Mouse (Mus musculus) limb, embryonic 10.5 days (tissue): ENCODE data around the gene Triap1. TPM values are rescaled to one million over a fixed set of nuclear protein-coding genes. Genes with fewer than 3 reads are reported as not detected.
A peak's percentile ranks its signal among the peaks of the same experiment; 100 is the strongest.

ENCODE experiments used
- DNase-seq: peaks from one replicate; pipeline ENCODE4 v3.0.0-alpha.2; 2017; ENCODE audit warnings: low spot score
- H3K27ac ChIP-seq: fragments of 300-500 bp; sonication (generic); 2 replicates; pipeline ENCODE4 v1.5.1; 2016; ENCODE audit warnings: mild to moderate bottlenecking
- H3K27me3 ChIP-seq: fragments of 300-500 bp; sonication (generic); 2 replicates; pipeline ENCODE4 v1.6.1; 2016; ENCODE audit warnings: low read depth, mild to moderate bottlenecking; ENCODE audit not compliant: poor library complexity, severe bottlenecking
- H3K36me3 ChIP-seq: fragments of 300-500 bp; sonication (generic); 2 replicates; pipeline ENCODE4 v1.6.1; 2016; ENCODE audit warnings: mild to moderate bottlenecking, moderate library complexity
- H3K4me1 ChIP-seq: fragments of 300-500 bp; sonication (generic); 2 replicates; pipeline ENCODE4 v1.6.1; 2016
- H3K4me3 ChIP-seq: fragments of 300-500 bp; sonication (generic); 2 replicates; pipeline ENCODE4 v1.5.1; 2016; ENCODE audit warnings: mild to moderate bottlenecking, moderate library complexity
- H3K9me3 ChIP-seq: fragments of 300-500 bp; sonication (generic); replicated peaks from 2 replicates; pipeline ENCODE4 v1.6.1; 2016; ENCODE audit warnings: mild to moderate bottlenecking
- WGBS: fragments of 180-500 bp; shearing (Covaris S2); methylation state at CpG from one replicate; pipeline ENCODE4 v1.1.7; 2016; 5-methylcytosine and 5-hydroxymethylcytosine counted together
- polyA plus RNA-seq: library from polyadenylated mRNA; unstranded; fragments of >200 nt; fragmentation: Nextera tagmentation; extraction: Ambion mirVana; gene quantifications from 2 replicates; pipeline ENCODE4 v1.2.1, GENCODE M21; 2016

Gene Triap1
- polyA plus RNA-seq, 1 experiment from 2014 or later = 55.0 TPM

DNA sequence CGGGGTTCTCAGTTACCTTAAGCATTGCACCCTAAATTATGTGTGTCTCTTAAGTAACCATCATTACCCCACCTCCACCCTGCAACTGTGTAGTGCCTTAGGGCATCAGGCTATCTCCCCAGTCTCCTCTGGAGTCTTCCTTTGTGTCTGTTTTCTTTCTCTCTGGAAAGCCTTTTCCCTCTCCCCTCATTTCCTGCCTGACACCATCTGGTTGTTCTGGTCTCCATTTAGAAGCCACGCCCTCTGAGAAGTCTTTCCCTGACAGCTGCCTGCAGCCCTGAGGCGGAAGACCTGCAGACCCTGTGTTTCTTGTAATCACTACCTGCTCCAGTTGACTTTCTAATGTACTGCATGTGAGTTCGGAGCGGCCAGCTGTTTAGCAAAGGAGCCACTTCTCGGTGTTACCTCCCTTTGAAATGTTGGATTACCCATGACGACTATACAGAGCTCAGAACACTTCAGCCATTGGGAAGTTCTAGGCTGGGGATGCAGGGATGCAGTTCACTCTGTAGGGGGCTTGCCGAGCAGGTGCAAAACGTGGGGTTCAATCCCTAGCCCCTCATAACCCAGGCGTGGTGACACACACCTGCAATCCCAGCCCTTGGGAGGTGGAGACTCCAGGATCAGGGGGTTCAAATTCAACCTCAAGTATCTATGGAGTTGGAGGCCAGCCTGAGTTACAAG is 23.2 kb upstream of the Triap1 start:
- peaks cover 52% of the 10 kb centered on the region for H3K4me1 ChIP-seq
- WGBS = 2% methylated on average over 10 of the region's 10 CpGs
- H3K9me3 ChIP-seq = no peaks in the 10 kb centered on the region
- H3K36me3 ChIP-seq = no peaks in the 10 kb centered on the region
- peak overlapping the region; percentile 31 for H3K4me3 ChIP-seq
- no peaks in the 10 kb centered on the region for H3K27me3 ChIP-seq
- peak; percentile 79 for DNase-seq
- H3K27ac ChIP-seq = peak overlapping the region; percentile 91

DNA sequence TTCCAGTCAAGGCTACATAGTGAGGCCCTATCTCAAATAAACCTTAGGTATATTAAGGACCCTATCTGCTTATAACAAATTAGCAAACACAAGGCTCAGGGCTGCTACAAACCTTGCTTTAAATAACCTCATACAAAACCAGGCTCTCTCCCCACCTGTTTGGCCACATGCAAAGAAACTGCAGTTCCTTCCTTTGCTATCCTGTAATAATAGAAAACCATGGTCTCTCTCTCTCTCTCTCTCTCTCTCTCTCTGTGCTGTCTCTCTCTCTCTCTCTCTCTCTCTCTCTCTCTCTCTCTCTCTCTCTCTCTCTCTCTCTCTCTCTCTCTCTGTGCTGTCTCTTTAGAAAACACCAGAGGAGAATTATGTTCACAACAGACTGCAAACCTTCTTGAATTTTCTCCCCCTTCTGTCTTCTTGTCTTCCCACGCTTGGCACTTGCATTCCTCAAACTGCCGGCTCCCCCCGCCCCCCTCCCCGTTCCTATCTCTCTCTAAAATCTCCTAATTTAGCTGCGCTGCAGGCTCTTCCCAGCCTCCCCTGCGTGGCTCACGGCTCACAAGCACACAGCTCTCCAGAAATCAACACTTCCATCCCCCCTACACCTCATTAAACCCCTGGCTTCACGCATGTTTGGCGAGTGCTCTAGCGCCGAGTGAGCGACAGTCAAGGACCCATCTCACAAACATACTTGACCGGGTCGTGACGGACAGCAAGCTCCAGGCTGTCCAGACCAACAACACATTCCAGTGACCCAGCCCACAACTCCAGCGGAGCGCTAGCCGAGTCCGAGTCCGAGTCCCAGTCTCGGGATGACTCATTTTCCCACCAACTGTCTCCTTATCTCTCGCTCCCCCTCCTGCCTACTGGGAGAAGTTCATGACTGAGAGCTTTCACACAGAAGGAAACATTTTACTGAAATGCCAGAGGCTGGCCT is 21.8 kb upstream of the Triap1 start:
- Histone ChIP-seq H3K27ac (peak overlapping the region; percentile 75), H3K9me3 (no peaks in the 10 kb centered on the region), H3K36me3 (no peaks in the 10 kb centered on the region), H3K4me3 (peak overlapping the region; percentile 48), H3K27me3 (no peaks in the 10 kb centered on the region), H3K4me1 (peaks cover 39% of the 10 kb centered on the region)
- DNase-seq = peak; percentile 69
- WGBS = under 1% methylated on average over 22 of the region's 22 CpGs

GRCm38 (mm10) chr5:115326256-115326831 is 14.7 kb upstream of the Triap1 start:
- H3K27me3 ChIP-seq = no peaks in the 10 kb centered on the region
- peak overlapping the region; percentile 84 for H3K4me3 ChIP-seq
- no peaks in the 10 kb centered on the region for H3K9me3 ChIP-seq
- 29% methylated on average over 11 of the region's 11 CpGs for WGBS
- peaks cover 22% of the 10 kb centered on the region for H3K4me1 ChIP-seq
- peak overlapping the region; percentile 98 for H3K27ac ChIP-seq
- DNase-seq = peak; percentile 39
- peaks cover 26% of the 10 kb centered on the region for H3K36me3 ChIP-seq

DNA sequence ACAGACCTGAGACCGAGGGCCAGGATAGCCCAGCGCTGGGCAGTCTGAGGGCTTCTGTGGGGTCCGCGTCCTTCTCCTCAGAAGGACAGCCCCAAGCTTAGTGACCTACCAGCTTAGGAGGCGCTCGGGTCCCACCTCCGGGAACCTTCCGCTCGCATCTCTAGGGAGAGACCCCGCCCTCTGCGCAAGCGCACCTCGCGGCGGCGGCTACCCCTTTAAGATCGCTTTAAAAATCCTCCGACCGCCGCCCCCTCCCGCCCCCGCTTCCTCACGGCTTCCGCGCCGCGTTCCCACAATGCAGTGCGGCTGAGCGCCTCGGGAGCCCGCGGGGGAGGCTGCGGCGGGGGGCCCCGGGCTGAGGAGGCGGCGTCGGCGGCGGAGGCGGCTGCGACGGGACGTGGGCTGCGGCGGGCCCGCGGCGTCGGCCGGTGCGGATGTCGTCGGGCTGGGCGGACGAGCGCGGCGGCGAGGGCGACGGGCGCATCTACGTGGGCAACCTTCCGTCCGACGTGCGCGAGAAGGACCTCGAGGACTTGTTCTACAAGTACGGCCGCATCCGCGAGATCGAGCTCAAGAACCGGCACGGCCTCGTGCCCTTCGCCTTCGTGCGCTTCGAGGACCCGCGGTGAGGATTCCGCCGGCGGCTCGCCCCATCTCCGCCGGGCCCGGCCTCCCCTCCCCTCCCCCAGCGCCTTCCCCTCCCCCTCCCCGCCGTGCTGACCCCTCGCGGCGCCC is 14.0 kb upstream of the Triap1 start, which contains the start of gene Srsf9:
TSS of gene Srsf9 (plus strand) at position 303 of the 735 bp plus-strand sequence.
- under 1% methylated on average over 92 of the region's 97 CpGs for WGBS
- Histone ChIP-seq H3K4me1 (peaks cover 22% of the 10 kb centered on the region), H3K36me3 (peaks cover 33% of the 10 kb centered on the region), H3K27me3 (no peaks in the 10 kb centered on the region), H3K9me3 (no peaks in the 10 kb centered on the region), H3K27ac (peak within 1 kb of the TSS; percentile 98), H3K4me3 (peak within 1 kb of the TSS; percentile 84)
- peak; percentile 99 for DNase-seq

DNA sequence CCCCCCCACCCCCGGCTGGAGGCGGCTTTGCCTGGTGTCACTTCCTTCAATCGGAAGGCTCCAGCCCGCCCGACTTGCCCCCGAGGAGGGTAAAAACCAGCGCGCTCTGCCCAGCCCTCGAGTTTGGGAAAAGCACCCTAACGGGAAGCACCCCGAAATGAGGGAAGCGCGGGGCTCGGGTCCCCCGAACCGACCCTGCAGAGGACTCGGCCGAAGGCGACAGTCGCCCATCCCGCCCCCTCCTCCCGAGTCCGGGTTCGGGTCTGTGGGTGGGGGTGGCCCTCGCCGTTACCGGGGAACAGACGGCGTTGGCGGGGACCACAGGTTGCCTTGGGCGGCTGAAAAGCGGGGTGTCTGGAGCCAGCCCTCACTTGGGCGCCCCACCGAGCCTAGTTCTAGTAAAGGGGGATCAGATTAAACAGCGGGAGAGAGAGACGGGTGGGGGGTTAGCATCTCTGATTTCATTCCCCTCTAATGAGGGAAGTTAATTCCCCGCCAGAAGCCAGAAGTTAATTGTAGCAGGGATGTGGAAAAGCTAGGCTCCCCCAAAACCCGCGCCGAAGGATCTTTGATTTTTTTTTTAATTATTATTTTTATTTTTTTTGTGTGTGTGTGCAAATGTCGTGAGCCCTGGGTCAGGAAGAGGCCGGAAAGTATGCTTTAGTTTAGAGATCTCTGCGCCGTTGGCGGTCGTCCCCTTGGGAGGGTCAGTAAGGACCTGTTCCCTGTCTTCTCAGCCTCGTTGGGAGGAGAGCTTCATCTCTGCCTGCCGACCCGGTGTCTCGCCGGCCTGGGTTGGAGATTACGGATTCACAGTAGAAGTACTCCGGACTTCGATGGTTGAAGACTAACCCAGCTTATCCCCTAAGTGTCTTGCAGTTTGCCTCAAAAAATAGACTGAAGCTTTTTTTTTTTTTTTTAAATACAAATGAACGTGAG is 13.1 kb upstream of the Triap1 start:
- 2% methylated on average over 54 of the region's 55 CpGs for WGBS
- peak overlapping the region; percentile 84 for H3K4me3 ChIP-seq
- DNase-seq = peak; percentile 73

GRCm38 (mm10) chr5:115330955-115331354 is 10.1 kb upstream of the Triap1 start:
- no peak overlapping the region for H3K27ac ChIP-seq
- no peak for DNase-seq
- peaks cover 18% of the 10 kb centered on the region for H3K4me1 ChIP-seq
- no peak overlapping the region for H3K4me3 ChIP-seq
- H3K9me3 ChIP-seq = no peaks in the 10 kb centered on the region
- H3K36me3 ChIP-seq = peaks cover 72% of the 10 kb centered on the region
- WGBS = 93% methylated on average over 9 of the region's 9 CpGs
- H3K27me3 ChIP-seq = no peaks in the 10 kb centered on the region

More for the DNA sequence above, 13.1 kb upstream of the Triap1 start:
- Histone ChIP-seq H3K27me3 (no peaks in the 10 kb centered on the region), H3K4me1 (peaks cover 22% of the 10 kb centered on the region), H3K36me3 (peaks cover 41% of the 10 kb centered on the region), H3K9me3 (no peaks in the 10 kb centered on the region), H3K27ac (peak overlapping the region; percentile 98)

- H3K9me3 ChIP-seq = no peaks in the 10 kb centered on the region
- no peak overlapping the region for H3K27ac ChIP-seq
- WGBS = 91% methylated on average over 3 of the region's 3 CpGs
- peaks cover 9% of the 10 kb centered on the region for H3K4me1 ChIP-seq
- H3K27me3 ChIP-seq = no peaks in the 10 kb centered on the region
- peaks cover 92% of the 10 kb centered on the region for H3K36me3 ChIP-seq
- H3K4me3 ChIP-seq = no peak overlapping the region
- no peak for DNase-seq
These were observed 7.4 kb upstream of the Triap1 start for GRCm38 (mm10) chr5:115333626-115334025.

- Histone ChIP-seq H3K9me3 (no peaks in the 10 kb centered on the region), H3K4me3 (peak overlapping the region; percentile 94), H3K4me1 (peaks cover 27% of the 10 kb centered on the region), H3K27ac (no peak overlapping the region), H3K27me3 (no peaks in the 10 kb centered on the region), H3K36me3 (peaks cover 62% of the 10 kb centered on the region)
- no peak for DNase-seq
- WGBS = 34% methylated on average over 7 of the region's 7 CpGs
These were observed 1.0 kb upstream of the Triap1 start for GRCm38 (mm10) chr5:115340007-115340406.

GRCm38 (mm10) chr5:115341314-115342165 is 515 bp downstream of the Triap1 start:
- peak overlapping the region; percentile 94 for H3K4me3 ChIP-seq
- no peaks in the 10 kb centered on the region for H3K9me3 ChIP-seq
- DNase-seq = no peak
- WGBS = 13% methylated on average over 36 of the region's 36 CpGs
- H3K27me3 ChIP-seq = no peaks in the 10 kb centered on the region
- H3K4me1 ChIP-seq = peaks cover 27% of the 10 kb centered on the region
- H3K27ac ChIP-seq = peak overlapping the region; percentile 92
- H3K36me3 ChIP-seq = peaks cover 62% of the 10 kb centered on the region

- H3K4me1 ChIP-seq = peaks cover 21% of the 10 kb centered on the region
- no peak overlapping the region for H3K27ac ChIP-seq
- DNase-seq = peak; percentile 84
- 4% methylated on average over 5 of the region's 5 CpGs for WGBS
- H3K27me3 ChIP-seq = no peaks in the 10 kb centered on the region
- H3K4me3 ChIP-seq = peak overlapping the region; percentile 98
- H3K36me3 ChIP-seq = peaks cover 47% of the 10 kb centered on the region
- no peaks in the 10 kb centered on the region for H3K9me3 ChIP-seq
These were observed 6.5 kb downstream of the Triap1 start for GRCm38 (mm10) chr5:115347564-115347963.
